Mouse (Mus musculus) ES-Bruce4 (cell line): ENCODE data around the gene Cnpy1. TPM values are rescaled to one million over a fixed set of nuclear protein-coding genes. Genes with fewer than 3 reads are reported as not detected.

ENCODE experiments used
- H3K27ac ChIP-seq: 2 replicates; pipeline ENCODE4 v1.5.1; 2012; ENCODE audit warnings: low read length, inconsistent platforms; ENCODE audit not compliant: insufficient read depth
- H3K27me3 ChIP-seq: 2 replicates; pipeline ENCODE4 v1.6.1; 2012; ENCODE audit warnings: mild to moderate bottlenecking, low read length, inconsistent platforms; ENCODE audit not compliant: control insufficient read depth, poor library complexity, insufficient read depth, severe bottlenecking
- H3K36me3 ChIP-seq: 2 replicates; pipeline ENCODE4 v1.6.1; 2012; ENCODE audit warnings: inconsistent platforms, mild to moderate bottlenecking, low read length, moderate library complexity; ENCODE audit not compliant: control insufficient read depth, poor library complexity, insufficient read depth, severe bottlenecking
- H3K4me1 ChIP-seq: one replicate; pipeline ENCODE4 v1.8.1; 2011; ENCODE audit warnings: low read length; ENCODE audit not compliant: control insufficient read depth, insufficient read depth
- H3K4me3 ChIP-seq: 2 replicates; pipeline ENCODE4 v1.5.1; 2011; ENCODE audit warnings: low read depth, mild to moderate bottlenecking, low read length
- H3K9ac ChIP-seq: 2 replicates; pipeline ENCODE4 v1.6.1; 2012; ENCODE audit warnings: low read depth, mild to moderate bottlenecking, inconsistent platforms; ENCODE audit not compliant: poor library complexity, severe bottlenecking
- H3K9me3 ChIP-seq: replicated peaks from 2 replicates; pipeline ENCODE4 v1.6.1; 2012; ENCODE audit warnings: mild to moderate bottlenecking, low read length, inconsistent platforms; ENCODE audit not compliant: control insufficient read depth, poor library complexity, insufficient read depth, severe bottlenecking
- CTCF ChIP-seq: IDR thresholded peaks from one replicate; pipeline ENCODE4 v1.8.1; 2011; ENCODE audit warnings: low read depth, low read length
- EP300 ChIP-seq: IDR thresholded peaks from 2 replicates; pipeline ENCODE4 v1.6.1; 2011; ENCODE audit warnings: low read depth, low read length; ENCODE audit not compliant: insufficient read depth
- POLR2A ChIP-seq: IDR thresholded peaks from one replicate; pipeline ENCODE4 v1.8.1; 2011; ENCODE audit warnings: low read length; ENCODE audit not compliant: insufficient read depth
- polyA plus RNA-seq: library from polyadenylated mRNA; stranded (reverse); fragments of >200 nt; gene quantifications from 2 replicates; pipeline ENCODE4 v1.2.4, GENCODE M21; 2011; ENCODE audit warnings: low read depth; ENCODE audit not compliant: missing spikeins, insufficient read depth, insufficient read length

The Cnpy1 gene
- polyA plus RNA-seq, 1 experiment = 48.1 TPM

DNA sequence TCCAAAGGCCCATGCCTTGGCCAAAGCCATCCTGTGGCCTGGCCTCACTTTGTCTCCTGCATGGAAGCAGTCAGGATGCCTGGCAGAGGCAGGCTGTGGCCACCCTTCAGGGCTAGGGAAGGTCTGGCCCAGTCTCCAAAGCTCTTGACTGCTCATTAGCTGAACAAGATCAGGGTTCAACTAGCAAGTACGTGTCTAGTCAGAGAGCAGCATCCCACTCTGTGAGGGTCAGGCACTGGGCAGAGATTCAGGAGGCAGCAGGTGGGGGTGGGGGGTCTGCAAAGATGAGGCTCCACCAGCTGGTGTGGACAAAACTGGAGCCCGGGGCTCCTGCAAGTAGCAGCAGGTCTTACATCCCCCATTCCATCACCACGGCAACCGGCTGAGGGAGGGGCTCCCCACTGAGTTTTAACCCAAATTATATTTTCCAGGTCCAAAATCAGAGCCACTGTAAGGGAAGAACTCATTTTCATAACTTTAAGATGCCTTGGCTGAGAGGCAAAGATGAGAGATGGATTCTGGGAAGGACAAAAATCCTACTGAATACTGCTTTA lies 5.7 kb upstream of the Cnpy1 start:
- TF ChIP-seq EP300 (no peak), POLR2A (no peak), CTCF (no peak)
- Histone ChIP-seq H3K36me3 (no peaks in the 10 kb centered on the region), H3K4me3 (no peak overlapping the region), H3K4me1 (no peaks in the 10 kb centered on the region), H3K9ac (no peak overlapping the region), H3K9me3 (no peaks in the 10 kb centered on the region), H3K27me3 (no peaks in the 10 kb centered on the region), H3K27ac (no peak overlapping the region)

DNA sequence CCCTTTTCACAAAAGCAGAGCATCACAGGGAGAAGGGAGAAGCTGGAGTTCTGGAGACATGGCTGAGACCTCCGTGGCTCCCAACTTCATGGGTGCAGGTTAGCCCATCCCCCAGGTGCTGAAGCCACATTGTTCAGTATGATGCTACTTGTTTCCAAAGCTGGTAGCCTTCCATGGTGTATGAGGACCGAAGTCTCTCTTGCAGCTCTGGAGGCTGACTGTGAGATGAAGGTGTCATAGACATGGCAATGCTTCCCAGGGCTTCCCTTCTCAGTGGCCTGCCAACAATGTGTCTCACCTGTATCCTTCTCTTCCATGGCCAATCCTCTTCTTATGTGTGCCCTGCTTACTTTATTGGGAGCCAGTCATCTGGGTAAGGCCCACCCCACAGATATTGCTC lies 4.9 kb upstream of the Cnpy1 start:
- H3K9ac ChIP-seq = no peak overlapping the region
- no peaks in the 10 kb centered on the region for H3K27me3 ChIP-seq
- H3K36me3 ChIP-seq = no peaks in the 10 kb centered on the region
- no peak for TF ChIP-seq POLR2A
- no peak for TF ChIP-seq CTCF
- TF ChIP-seq EP300 = no peak
- H3K9me3 ChIP-seq = no peaks in the 10 kb centered on the region
- H3K4me1 ChIP-seq = no peaks in the 10 kb centered on the region
- H3K4me3 ChIP-seq = no peak overlapping the region
- no peak overlapping the region for H3K27ac ChIP-seq

DNA sequence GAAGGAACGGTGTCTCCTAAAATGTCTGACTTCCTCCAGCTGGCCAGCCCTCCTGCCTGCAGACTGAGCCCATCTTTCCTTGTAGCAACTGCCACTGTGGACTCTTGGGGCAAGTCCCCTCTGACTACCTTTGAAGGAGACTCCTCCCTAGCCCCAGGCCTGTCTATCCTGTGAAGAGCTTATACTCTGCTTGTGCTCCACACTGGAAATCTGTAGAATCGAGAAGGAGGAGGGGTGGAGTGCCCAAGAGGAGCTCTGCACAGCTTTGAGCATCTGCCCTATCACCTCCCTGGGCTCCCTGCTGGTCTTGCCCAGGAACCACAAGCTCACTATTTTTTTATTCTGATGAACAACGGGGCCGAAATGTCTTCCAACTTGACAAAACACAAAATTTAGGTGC lies 485 bp downstream of the Cnpy1 start:
- Histone ChIP-seq H3K4me1 (no peaks in the 10 kb centered on the region), H3K9ac (no peak overlapping the region), H3K27me3 (no peaks in the 10 kb centered on the region), H3K27ac (no peak overlapping the region), H3K9me3 (no peaks in the 10 kb centered on the region), H3K4me3 (no peak overlapping the region), H3K36me3 (no peaks in the 10 kb centered on the region)
- TF ChIP-seq EP300 (no peak), CTCF (no peak), POLR2A (no peak)

DNA sequence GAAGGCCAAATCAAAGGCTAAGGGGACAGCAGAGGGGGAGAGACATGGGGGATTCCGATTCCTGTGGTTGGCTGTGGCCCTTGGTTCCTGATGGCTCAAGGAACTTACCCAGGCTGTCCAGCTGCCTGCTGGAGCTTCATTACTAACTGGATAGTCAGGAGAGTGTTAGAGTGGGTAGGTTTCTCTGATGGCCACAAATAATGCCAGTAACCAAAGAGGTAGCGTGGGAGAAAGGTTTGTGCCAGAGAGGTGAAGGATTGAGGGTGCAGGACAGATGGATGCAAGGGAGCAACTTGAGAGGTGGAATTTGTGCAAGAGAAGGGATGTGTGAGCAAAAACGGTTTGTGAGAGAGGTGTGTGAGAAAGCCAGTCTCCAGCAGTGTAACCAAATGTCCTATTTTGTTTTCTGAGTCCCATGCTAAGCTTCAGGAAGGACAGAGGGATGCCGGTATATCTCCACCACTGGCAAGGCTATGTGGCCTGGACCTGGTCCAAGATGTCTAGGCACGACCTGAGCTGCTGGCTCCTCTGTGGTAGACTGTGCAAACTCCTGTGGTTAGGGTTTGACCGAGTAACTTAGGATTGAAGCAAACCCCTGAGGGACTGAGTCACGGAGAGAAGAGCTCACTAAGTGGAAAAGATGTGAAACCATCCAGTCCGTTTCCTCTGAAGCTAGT lies 2.0 kb downstream of the Cnpy1 start:
- Histone ChIP-seq H3K9ac (no peak overlapping the region), H3K27me3 (no peaks in the 10 kb centered on the region), H3K27ac (no peak overlapping the region), H3K36me3 (no peaks in the 10 kb centered on the region), H3K4me1 (no peaks in the 10 kb centered on the region), H3K4me3 (no peak overlapping the region), H3K9me3 (no peaks in the 10 kb centered on the region)
- no peak for TF ChIP-seq CTCF

DNA sequence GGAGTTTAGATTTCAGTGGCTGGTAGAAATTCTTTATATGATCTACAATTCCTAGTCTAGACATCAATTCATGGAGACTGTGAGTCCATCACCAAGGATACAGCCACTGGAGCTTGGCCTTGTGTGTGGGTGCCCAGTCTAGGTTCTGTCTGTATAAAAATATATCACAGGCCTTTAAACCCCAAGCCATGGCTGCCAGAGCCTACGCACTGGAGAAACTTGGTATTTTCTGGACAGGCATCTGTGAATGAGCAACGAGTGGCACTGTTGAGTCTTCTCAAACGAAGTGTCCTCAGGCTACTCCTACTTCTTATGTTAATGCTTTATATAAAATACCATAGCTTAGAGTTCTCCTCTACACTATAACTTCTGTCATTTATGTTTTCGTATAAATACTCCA lies 4.2 kb downstream of the Cnpy1 start:
- TF ChIP-seq CTCF (no peak), EP300 (no peak), POLR2A (no peak)
- H3K36me3 ChIP-seq = no peaks in the 10 kb centered on the region
- H3K27ac ChIP-seq = no peak overlapping the region
- H3K27me3 ChIP-seq = no peaks in the 10 kb centered on the region
- H3K9me3 ChIP-seq = no peaks in the 10 kb centered on the region
- H3K9ac ChIP-seq = no peak overlapping the region
- no peaks in the 10 kb centered on the region for H3K4me1 ChIP-seq
- H3K4me3 ChIP-seq = no peak overlapping the region

DNA sequence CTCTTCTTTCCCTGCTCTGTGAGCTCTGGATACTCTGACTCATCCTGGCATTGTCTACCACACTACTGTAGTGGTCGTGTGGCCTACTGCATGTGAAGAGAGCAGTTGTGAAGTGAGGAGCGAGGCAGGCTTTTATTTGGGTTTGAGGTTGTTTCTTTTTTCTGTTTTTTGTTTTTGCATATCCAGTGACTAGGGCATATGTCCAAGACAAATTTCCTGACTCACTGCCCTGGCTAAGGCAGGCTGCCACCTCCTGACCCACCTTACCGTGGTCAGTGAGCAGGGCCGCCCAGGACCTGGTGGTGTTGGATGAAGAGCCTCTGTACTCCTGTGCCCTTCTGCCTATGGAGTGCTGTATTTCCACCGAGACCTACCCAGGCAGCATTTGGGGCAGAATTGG lies 5.8 kb downstream of the Cnpy1 start:
- no peak overlapping the region for H3K4me3 ChIP-seq
- H3K27me3 ChIP-seq = no peaks in the 10 kb centered on the region
- H3K27ac ChIP-seq = no peak overlapping the region
- H3K9ac ChIP-seq = no peak overlapping the region
- H3K4me1 ChIP-seq = no peaks in the 10 kb centered on the region
- no peak for TF ChIP-seq CTCF
- TF ChIP-seq POLR2A = no peak
- no peak for TF ChIP-seq EP300
- no peaks in the 10 kb centered on the region for H3K36me3 ChIP-seq
- H3K9me3 ChIP-seq = no peaks in the 10 kb centered on the region
